Mouse (Mus musculus) CH12.LX (cell line): ENCODE results near the gene 4930469K13Rik. TPM values are rescaled to one million over a fixed set of nuclear protein-coding genes. Genes with fewer than 3 reads are reported as not detected.
A peak's percentile ranks its signal among the peaks of the same experiment; 100 is the strongest.

Experiments
- DNase-seq: peaks from one replicate; pipeline ENCODE4 v3.0.0-alpha.2; 2013; ENCODE audit errors: extremely low read depth
- H3K27ac ChIP-seq: 2 replicates; pipeline ENCODE4 v1.5.1; 2012; ENCODE audit warnings: low read depth, mild to moderate bottlenecking, control low read depth, moderate library complexity; ENCODE audit not compliant: insufficient read depth
- H3K27me3 ChIP-seq: replicated peaks from 2 replicates; pipeline ENCODE3; 2012; ENCODE audit warnings: inconsistent platforms
- H3K36me3 ChIP-seq, 2 experiments: replicated peaks in 1 of 2; 2 replicates each; pipeline versions ENCODE3 to v1.6.1; 2012; ENCODE audit warnings: inconsistent platforms in 1 of 2, low read length in 1 of 2, mild to moderate bottlenecking in 1 of 2, mixed read lengths in 1 of 2, moderate library complexity in 1 of 2; ENCODE audit not compliant: control insufficient read depth in 1 of 2, insufficient read depth in 1 of 2
- H3K4me1 ChIP-seq, 2 experiments: 2 replicates each; pipeline ENCODE4 v1.6.1; 2012; ENCODE audit warnings: inconsistent platforms in 1 of 2, moderate library complexity in 1 of 2; ENCODE audit not compliant: insufficient read depth in 2 of 2, control insufficient read depth in 1 of 2
- H3K4me2 ChIP-seq: 2 replicates; pipeline ENCODE4 v1.6.1; 2012; ENCODE audit warnings: low read depth, mild to moderate bottlenecking, control low read depth; ENCODE audit not compliant: poor library complexity, insufficient read depth, severe bottlenecking
- H3K4me3 ChIP-seq, 3 experiments: fragments of 150-350 bp in 1 of 3; sonication (generic) in 1 of 3; replicated peaks in 1 of 3; 2 replicates each; pipeline versions ENCODE3 to v1.5.1; 2011 to 2012; ENCODE audit warnings: low read depth in 2 of 3, low read length in 2 of 3, mild to moderate bottlenecking in 2 of 3, moderate library complexity in 2 of 3, control low read depth in 1 of 3, improper control_type of control experiment in 1 of 3, inconsistent platforms in 1 of 3, mixed read lengths in 1 of 3; ENCODE audit not compliant: poor library complexity in 1 of 3
- H3K79me2 ChIP-seq: replicated peaks from 2 replicates; pipeline ENCODE4 v1.6.1; 2012; ENCODE audit warnings: mild to moderate bottlenecking, moderate library complexity; ENCODE audit not compliant: control insufficient read depth, poor library complexity, insufficient read depth, severe bottlenecking; ENCODE audit errors: extremely low read depth
- H3K9ac ChIP-seq: 2 replicates; pipeline ENCODE4 v1.6.1; 2012; ENCODE audit warnings: low read depth, mild to moderate bottlenecking, control low read depth, moderate library complexity; ENCODE audit not compliant: insufficient read depth
- H3K9me3 ChIP-seq: replicated peaks from 2 replicates; pipeline ENCODE3; 2012; ENCODE audit warnings: low read length, inconsistent platforms, mixed read lengths
- BHLHE40 ChIP-seq: IDR thresholded peaks from 2 replicates; pipeline ENCODE4 v1.6.1; 2011; ENCODE audit warnings: mild to moderate bottlenecking, low read depth, low read length, improper control_type of control experiment
- CHD2 ChIP-seq: IDR thresholded peaks from 2 replicates; pipeline ENCODE4 v1.6.1; 2011; ENCODE audit warnings: low read length, improper control_type of control experiment
- CTCF ChIP-seq, 2 experiments: IDR thresholded peaks in 1 of 2; conservative IDR thresholded peaks in 1 of 2; 2 replicates each; pipeline ENCODE4 v1.5.1; 2011 to 2012; ENCODE audit warnings: low read depth in 2 of 2, low read length in 2 of 2, improper control_type of control experiment in 1 of 2, inconsistent platforms in 1 of 2, mild to moderate bottlenecking in 1 of 2, moderate library complexity in 1 of 2
- E2F4 ChIP-seq: IDR thresholded peaks from 2 replicates; pipeline ENCODE4 v1.6.1; 2011; ENCODE audit warnings: low read depth, low read length, improper control_type of control experiment; ENCODE audit not compliant: insufficient replicate concordance
- GABPA ChIP-seq: IDR thresholded peaks from 2 replicates; pipeline ENCODE4 v1.6.1; 2012; ENCODE audit warnings: low read depth, low read length, improper control_type of control experiment, inconsistent platforms; ENCODE audit not compliant: insufficient replicate concordance
- IRF4 ChIP-seq: IDR thresholded peaks from 2 replicates; pipeline ENCODE4 v1.6.1; 2014; ENCODE audit warnings: low read depth, mild to moderate bottlenecking, inconsistent platforms, low read length, improper control_type of control experiment
- JUN ChIP-seq: IDR thresholded peaks from 2 replicates; pipeline ENCODE4 v1.6.1; 2011; ENCODE audit warnings: low read depth, mild to moderate bottlenecking, low read length, improper control_type of control experiment, moderate library complexity; ENCODE audit not compliant: insufficient read depth
- JUND ChIP-seq: conservative IDR thresholded peaks from 2 replicates; pipeline ENCODE4 v1.6.1; 2011; ENCODE audit warnings: low read depth, low read length, improper control_type of control experiment
- MAX ChIP-seq: IDR thresholded peaks from 2 replicates; pipeline ENCODE4 v1.6.1; 2011; ENCODE audit warnings: low read length, improper control_type of control experiment
- MXI1 ChIP-seq: IDR thresholded peaks from 2 replicates; pipeline ENCODE4 v1.6.1; 2011; ENCODE audit warnings: mild to moderate bottlenecking, low read depth, low read length, improper control_type of control experiment
- MYC ChIP-seq: IDR thresholded peaks from 2 replicates; pipeline ENCODE4 v1.6.1; 2011; ENCODE audit warnings: low read depth, mild to moderate bottlenecking, improper control_type of control experiment, low read length
- RAD21 ChIP-seq: IDR thresholded peaks from 2 replicates; pipeline ENCODE4 v1.6.1; 2011; ENCODE audit warnings: low read depth, mild to moderate bottlenecking, low read length, improper control_type of control experiment, moderate library complexity
- SIN3A ChIP-seq: IDR thresholded peaks from 2 replicates; pipeline ENCODE4 v1.6.1; 2012; ENCODE audit warnings: low read length, improper control_type of control experiment, inconsistent platforms
- SMC3 ChIP-seq: IDR thresholded peaks from 2 replicates; pipeline ENCODE4 v1.6.1; 2011; ENCODE audit warnings: low read depth, low read length, improper control_type of control experiment
- TCF12 ChIP-seq: IDR thresholded peaks from 2 replicates; pipeline ENCODE4 v1.6.1; 2014; ENCODE audit warnings: low read depth, mild to moderate bottlenecking, inconsistent platforms, low read length, improper control_type of control experiment
- USF1 ChIP-seq: IDR thresholded peaks from 2 replicates; pipeline ENCODE4 v1.6.1; 2014; ENCODE audit warnings: low read depth, mild to moderate bottlenecking, inconsistent platforms, low read length, improper control_type of control experiment
- ZMIZ1 ChIP-seq: IDR thresholded peaks from 2 replicates; pipeline ENCODE4 v1.6.1; 2012; ENCODE audit warnings: low read depth, mild to moderate bottlenecking, inconsistent platforms, low read length, improper control_type of control experiment
- dilution Hi-C: fragments of 300-500 bp; cut with MboI; formaldehyde crosslinking; loops from 2 replicates; pipeline ENCODE4 v1.14.3; 2020; ENCODE audit warnings: low sequenced_read_pairs; ENCODE audit not compliant: extremely low pct_unique_long_range_greater_than_20kb, extremely low pct_ligation_motif_present
- in situ Hi-C: fragments of 300-500 bp; cut with MboI; formaldehyde crosslinking; loops from 3 replicates; pipeline ENCODE4 v1.14.3; 2019; ENCODE audit warnings: low sequenced_read_pairs, low pct_ligation_motif_present, low pct_unique_long_range_greater_than_20kb, mixed read lengths
- polyA plus RNA-seq: library from polyadenylated mRNA; unstranded; fragments of >175 nt; gene quantifications from 2 replicates; pipeline ENCODE4 v1.2.1, GENCODE M21; 2012; ENCODE audit warnings: low read depth; ENCODE audit not compliant: insufficient read length
- total RNA-seq, 2 experiments: library from RNA; depleted of rRNA; stranded (reverse); fragments of 300-350 nt in 1 of 2; fragments of >200 nt in 1 of 2; gene quantifications; 2 replicates each; pipeline ENCODE4 v1.2.3; 2012 to 2014

4930469K13Rik gene
- total and polyA plus RNA-seq, 3 experiments = not detected

- H3K79me2 ChIP-seq = no peaks in the 10 kb centered on the region
- TF ChIP-seq CHD2 = no peak
- TF ChIP-seq GABPA = no peak
- TF ChIP-seq BHLHE40 = no peak
- no peak for TF ChIP-seq ZMIZ1
- TF ChIP-seq, all 38 proteins: peak for 0
- in situ Hi-C loops = no loop called here
- Histone ChIP-seq H3K36me3 (no peaks in the 10 kb centered on the region), H3K4me1 (peaks cover 21 to 43% of the 10 kb centered on the region in 2 experiments), H3K27me3 (peaks cover 5% of the 10 kb centered on the region), H3K9me3 (no peaks in the 10 kb centered on the region), H3K4me2 (no peak overlapping the region), H3K27ac (no peak overlapping the region), H3K9ac (no peak overlapping the region), H3K4me3 (no peak overlapping the region)
- dilution Hi-C loops = no loop called here
- DNase-seq = no peak
Measured at GRCm38 (mm10) chr11:33929412-33929811, 168.9 kb downstream of the 4930469K13Rik start.

GRCm38 (mm10) chr11:33928658-33929057, 169.7 kb downstream of the 4930469K13Rik start:
- Histone ChIP-seq H3K9me3 (no peaks in the 10 kb centered on the region), H3K36me3 (no peaks in the 10 kb centered on the region), H3K79me2 (no peaks in the 10 kb centered on the region), H3K4me1 (peaks cover 17 to 43% of the 10 kb centered on the region in 2 experiments), H3K27me3 (peaks cover 5% of the 10 kb centered on the region), H3K4me3 (no peak overlapping the region), H3K27ac (no peak overlapping the region)
- dilution Hi-C loops = no loop called here
- peak; percentile 60 for DNase-seq
- TF ChIP-seq RAD21 (peak; percentile 50), JUND (peak; percentile 79), JUN (peak; percentile 76), CTCF (conservative IDR thresholded peaks at IDR 0.05 in 1 of 2, IDR thresholded peaks at IDR 0.05 in 1 of 2; ENCODE audit: low read depth in 2 of 2, low read length in 2 of 2) (peak; percentile 69 to 89), SMC3 (peak; percentile 77), TCF12 (peak; percentile 24; the same call in 1 of the 2 replicates), GABPA (no peak), SIN3A (no peak), MYC (no peak)
- TF ChIP-seq, all 38 proteins: peak for 6
- no peak overlapping the region for H3K4me2 ChIP-seq
- H3K9ac ChIP-seq = no peak overlapping the region
- in situ Hi-C loops = no loop called here

- no peak for DNase-seq
- H3K27ac ChIP-seq = no peak overlapping the region
- H3K4me2 ChIP-seq = no peak overlapping the region
- H3K9me3 ChIP-seq = no peaks in the 10 kb centered on the region
- H3K9ac ChIP-seq = no peak overlapping the region
- in situ Hi-C loops (no loop called here), dilution Hi-C loops (no loop called here)
- no peaks in the 10 kb centered on the region for H3K36me3 ChIP-seq
- TF ChIP-seq IRF4 (no peak), RAD21 (no peak), MXI1 (no peak), SIN3A (no peak), USF1 (no peak), MAX (no peak), BHLHE40 (no peak), JUND (no peak), E2F4 (no peak)
- peaks cover 14 to 39% of the 10 kb centered on the region in 2 experiments for H3K4me1 ChIP-seq
- H3K4me3 ChIP-seq = no peak overlapping the region
- peaks cover 5% of the 10 kb centered on the region for H3K27me3 ChIP-seq
- H3K79me2 ChIP-seq = no peaks in the 10 kb centered on the region
Measured at GRCm38 (mm10) chr11:33927836-33928235, 170.5 kb downstream of the 4930469K13Rik start.
